Mouse (Mus musculus): ENCODE measurements at regions not wholly inside any gene's neighbourhood (a gene's known extent, or its start where the extent isn't known, plus 50 kb on each side); places are given as distances from the start of the nearest gene placed in this dataset.

DNA sequence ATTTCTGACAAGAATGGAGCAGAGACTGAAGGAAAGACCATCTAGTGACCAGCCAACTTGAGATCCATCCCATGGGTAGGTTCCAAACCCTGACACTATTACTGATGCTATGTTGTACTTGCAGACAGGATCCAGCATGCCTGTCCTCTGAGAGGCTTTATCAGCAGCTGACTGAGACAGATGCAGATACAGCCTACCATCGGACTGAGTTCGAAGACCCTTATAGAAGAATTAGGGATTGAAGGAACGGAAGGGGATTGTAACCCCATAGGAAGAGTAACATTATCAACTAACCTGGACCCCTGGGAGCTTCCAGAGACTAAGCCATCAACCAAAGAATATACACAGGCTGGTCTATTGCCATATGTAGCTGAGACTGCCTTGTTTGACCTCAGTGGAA, 183.1 kb upstream of the Adcy2 start:
- CTCF ChIA-PET, result no interaction called here

DNA sequence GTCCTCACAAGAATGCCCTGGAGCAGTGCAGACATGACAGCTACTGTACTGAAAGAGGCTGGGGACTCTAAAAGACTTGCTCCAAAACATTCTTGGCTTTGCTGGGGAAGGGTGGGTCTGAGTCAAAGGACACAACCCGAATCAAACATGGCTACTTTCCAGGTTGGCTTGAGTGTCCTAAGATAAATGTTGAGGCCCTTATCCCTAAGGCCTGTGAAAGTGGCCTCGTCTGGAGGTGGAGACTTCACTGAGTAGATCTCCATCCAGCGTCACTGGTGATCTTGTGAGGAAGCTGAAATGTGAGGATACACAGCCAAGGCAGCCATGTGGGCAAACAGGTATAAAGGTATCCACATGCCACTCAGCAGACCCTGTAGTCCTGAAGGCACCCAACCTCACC, 191.3 kb upstream of the Adcy2 start:
- CTCF ChIA-PET, result no interaction called here

DNA sequence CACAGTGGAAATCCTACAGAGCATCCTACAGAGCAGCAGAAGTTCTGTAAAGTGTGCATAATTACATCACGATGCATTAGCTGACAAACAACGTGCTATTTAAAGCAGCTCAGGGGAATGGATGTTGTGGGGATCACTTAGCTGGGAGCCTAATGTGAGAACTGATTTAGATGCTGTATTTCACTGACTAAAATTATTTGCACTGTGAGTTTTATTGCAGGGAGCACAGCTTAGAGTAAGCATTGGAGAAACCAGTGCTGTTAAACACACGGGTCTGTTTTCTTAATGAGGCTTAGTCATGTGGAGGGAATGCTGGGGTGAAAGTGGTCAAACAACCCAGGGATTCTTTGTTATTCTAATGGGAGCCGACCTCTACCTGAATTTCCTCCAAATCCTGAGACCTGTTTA, 197.1 kb upstream of the Adcy2 start:
- CTCF ChIA-PET, result no interaction called here

DNA sequence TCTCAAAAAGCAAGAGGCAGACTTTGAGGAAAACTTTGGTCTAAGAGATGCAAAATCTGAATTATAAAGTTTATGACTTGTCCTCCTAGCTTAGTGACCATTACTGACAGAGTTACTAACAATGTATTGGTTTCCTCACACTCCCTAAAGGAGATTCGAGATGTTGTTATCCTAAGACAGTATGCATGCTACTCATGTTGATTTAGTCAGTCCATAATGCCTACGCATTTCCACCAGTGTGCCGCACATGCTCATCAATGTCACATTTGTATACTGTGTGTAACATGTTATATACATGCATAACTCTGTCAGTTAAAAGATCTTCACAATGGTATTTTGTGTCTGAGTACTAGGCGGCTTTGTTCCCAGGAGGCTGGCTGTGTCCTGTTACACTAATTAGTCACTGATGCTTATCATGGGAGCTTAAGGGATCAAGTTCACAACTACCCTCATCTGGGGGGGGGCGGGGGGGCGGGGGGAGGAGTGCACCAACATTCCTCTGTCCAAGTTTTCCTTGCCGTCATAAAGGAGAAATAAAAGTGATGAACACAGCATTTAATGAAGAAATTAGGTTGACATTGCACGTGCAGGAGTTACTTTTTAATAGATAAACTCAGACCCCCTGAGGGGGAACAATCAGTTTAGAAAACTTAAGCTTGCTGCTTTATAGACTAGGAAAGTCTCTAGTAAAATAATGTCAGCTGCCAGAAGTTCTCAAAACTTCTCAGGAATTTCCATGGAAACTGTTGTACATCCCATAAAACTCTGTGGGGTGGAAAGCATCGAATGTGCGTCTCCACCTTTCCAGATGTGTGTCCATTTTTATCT, 208.6 kb upstream of the Adcy2 start:
- CTCF ChIA-PET, result no interaction called here

DNA sequence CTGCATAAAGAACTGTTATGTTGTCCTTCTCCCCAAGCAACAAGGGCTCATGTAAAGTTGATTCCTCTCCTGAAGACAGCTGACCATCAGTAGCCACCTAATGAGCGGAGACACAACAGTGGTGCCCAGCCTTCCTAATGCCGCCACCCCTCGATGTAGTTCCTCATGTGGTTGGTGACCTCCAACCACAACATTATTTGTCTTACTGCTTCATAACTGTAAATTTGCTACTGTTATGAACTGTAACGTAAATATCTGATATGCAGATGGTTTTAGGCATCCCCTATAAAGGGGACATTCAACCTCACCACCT, 209.2 kb upstream of the Adcy2 start:
- CTCF ChIA-PET, result no interaction called here

DNA sequence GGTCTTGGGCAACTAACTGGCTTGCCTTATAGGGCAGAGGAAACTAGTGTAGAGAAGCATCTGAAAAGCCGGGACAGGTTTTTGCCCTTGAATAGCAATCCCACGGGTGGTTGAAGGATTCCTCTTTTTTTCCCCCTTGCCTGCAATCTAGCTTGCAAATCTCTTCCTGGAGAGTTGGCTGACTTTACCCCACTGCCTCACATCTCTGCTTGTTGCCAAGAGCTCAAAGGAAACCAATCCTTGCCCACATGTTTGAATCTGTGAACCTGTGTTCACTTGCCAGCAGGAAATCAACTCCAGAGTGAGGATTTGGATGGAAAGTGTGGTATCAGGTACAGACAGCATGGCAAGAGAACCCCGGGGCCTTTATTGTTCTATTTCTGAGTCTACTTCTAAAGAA, 217.2 kb upstream of the Adcy2 start:
- CTCF ChIA-PET, result no interaction called here

DNA sequence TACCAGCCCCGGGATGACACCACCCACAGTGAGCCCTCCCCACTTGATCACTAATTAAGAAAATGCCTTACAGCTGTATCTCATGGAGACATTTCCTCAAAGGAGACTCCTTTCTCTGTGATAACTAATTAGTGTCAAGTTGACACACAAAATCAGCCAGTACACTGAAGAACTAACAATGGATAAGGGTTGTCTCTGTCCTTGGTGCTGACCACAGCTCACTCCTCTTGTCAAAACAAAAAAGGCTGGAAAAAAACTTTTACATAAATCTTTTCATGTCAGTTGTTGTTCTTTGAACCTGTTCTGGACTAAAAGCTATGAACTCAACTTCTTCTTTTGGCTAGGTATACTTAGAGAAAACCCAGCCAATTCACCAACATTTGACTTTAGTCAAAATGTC, 221.1 kb upstream of the Adcy2 start:
- CTCF ChIA-PET, result no interaction called here

DNA sequence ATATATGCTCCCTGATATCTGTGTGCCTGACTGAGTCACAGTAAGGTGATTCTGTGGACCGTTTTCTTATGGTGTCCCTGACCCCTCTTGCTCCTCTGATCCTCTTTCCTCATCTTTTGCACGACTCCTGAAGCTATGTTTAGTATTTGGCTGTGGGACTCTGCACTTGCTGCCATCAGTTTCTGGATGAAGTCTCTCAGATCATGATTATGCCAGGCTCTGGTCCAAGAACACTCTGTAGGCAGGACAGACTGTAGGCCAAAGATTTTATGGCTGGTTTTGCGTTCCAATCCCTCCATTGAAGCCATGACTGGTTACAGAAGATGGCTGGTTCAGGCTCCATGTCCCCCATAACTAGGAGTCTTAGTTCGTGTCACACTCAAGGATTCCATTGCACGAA, 227.2 kb upstream of the Adcy2 start:
- CTCF ChIA-PET, result no interaction called here

DNA sequence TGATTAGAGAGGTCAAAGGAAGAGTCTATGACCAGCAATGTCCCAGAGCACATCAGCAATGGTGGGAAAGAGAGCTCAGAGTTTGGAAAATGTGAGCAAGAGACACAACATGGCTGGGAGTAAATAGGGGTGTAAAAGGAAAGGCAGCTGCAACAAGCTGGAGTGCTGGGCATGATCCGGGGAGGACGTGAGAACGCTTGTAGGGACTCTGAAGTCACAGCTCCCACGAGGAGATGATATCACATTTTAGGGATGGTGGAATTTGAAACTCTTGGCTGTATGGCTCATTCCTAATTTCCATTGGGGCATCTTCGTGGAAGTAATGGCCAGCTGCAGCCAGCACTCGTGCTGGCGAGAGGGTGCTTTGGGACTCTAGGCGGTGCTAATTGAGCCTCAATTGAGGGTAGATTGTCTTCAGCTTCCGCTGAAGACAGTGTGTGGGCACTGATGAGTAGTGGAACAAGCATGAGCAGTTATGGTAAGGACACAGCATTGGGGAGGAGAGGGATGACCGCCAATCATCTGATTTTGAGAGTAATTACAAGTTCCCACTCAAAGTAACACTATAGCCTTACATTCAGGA, 231.1 kb upstream of the Adcy2 start:
- CTCF ChIA-PET, result no interaction called here

DNA sequence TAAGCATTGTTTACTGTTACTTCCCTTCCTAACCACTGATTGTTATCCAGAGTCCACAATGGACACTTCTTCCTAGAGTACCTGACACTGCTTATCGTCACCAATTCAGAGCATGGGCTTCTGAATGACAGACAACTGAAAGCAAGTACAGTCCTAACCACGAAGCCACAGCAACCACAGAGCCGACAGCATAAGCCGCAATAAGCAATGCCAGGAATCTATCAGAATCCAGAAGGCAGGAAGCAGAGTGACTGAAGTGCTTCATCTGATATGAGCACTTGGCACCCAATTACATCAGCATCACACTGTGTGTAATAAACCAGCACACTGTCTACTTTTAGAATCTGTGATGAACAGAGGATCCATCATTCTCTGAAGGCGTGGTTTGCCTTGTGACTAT, 237.0 kb upstream of the Adcy2 start:
- CTCF ChIA-PET, result no interaction called here

DNA sequence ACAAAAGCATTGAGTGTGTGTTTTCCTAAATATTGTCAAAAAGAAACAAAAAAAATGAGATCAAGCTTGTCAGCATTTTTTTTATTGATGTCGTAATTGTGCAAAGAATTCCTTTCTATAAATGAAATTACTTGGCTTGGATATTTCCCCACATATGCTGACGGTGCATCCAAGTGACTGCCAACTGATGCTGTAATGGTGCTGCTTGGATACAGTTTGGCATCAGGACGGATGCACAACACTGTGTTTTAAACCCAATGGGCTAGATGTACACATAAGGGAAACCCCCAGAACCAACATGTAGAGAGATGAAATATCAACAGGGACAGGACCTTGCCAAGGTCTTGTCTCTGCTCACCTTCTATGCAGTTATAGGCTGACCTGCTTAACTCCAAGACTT, 238.6 kb upstream of the Adcy2 start:
- CTCF ChIA-PET, result no interaction called here

DNA sequence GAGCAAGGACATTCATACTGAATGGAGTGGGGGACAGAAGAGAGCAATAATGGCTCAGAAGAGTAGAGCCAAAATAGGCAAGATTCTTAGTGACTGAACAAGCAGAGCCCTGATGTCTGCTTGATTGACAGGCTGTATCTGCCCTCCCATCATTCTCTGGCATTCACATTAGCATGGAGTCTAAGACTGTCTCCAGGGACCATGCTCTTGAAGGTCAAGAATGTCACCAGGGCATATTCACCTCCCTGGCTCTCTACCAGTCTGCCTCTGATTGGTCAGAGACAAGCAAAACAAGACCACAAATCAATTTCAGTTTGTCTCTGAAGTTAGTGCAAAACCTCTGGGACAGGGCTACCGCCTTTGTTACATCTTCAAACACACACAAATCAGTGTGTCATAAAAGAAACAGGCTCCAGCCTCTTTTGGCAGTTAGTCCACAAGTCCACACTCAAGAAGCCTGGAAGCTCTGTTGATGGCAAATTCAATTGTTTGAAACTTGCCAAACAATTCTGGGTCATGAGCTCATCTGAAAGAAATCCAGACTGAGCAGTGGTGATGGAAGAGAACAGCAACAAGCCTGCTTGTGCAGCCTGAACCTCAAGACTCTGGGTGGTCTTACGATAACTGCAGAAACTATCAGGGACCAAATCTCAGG, 240.0 kb upstream of the Adcy2 start:
- CTCF ChIA-PET, result no interaction called here

DNA sequence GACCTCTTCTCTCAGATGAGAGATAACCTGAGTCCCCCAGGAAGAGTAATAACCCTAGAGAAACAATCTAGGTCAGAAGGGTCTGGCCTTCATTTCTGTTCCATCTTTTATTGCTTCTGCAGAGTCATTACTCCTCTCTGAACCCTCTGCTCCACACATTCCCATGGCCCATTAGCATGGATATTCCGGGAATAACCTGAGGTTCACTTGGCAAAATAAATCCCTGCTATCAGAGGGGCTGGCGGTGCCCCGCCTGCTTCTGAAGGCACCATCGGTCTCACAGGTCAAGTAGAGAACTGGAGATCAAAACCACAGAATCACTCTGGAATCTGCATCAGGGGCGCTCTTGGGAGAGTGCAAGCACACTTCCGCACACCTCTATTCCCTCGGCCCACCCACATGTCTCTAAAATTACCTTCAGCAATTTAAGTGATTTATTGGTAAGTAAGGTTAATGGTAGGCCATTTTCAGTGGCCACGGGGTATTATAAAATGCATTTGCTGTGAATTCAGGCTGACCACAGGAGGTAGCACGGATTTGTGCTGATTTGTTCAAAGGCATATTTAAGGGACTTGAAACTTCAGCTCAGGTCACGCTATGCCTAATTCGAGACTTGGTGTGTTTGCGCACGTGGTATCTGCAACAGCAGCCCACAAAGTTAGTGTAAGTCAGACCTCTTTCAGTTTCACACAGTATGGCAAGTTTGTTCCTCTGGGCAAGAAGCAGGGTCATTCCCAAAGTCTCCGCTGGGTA, 243.4 kb upstream of the Adcy2 start:
- CTCF ChIA-PET, result no interaction called here

DNA sequence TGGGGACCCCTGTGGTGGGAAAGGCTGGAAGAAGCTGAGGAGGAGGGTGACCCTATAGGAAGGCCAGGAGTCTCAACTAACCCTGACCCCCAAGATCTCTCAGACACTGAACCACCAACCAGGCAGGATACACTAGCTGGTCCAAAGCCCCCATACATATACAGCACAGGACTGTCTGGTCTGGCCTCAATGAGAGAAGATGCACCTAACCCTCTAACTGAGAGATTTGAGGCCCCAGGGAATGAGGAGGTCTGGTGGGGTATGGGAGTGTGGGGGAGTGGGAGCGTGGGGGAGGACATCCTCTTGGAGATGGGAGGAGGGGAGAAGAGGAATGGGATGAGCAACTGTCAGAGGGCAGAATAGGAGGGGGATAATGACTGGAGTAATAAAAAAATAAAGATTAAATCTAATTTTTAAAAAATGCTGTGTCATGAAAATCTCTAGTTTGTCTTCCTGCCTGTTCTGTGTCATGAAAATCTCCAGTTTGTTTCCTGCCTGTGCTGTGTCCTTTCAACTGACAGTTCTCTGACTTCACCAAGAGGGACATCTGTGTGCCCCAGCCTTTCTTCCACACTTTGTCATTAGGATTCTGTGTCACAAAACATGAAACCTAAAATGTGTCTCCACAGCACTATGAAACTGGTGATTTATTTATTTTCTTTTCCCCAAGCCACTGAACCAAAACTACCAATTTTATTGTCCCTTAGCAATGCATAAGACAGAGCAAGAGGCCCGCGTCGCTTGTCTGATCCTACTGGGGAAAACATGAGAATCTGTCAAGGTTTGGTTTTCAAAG, 251.2 kb upstream of the Adcy2 start:
- CTCF ChIA-PET, result no interaction called here

DNA sequence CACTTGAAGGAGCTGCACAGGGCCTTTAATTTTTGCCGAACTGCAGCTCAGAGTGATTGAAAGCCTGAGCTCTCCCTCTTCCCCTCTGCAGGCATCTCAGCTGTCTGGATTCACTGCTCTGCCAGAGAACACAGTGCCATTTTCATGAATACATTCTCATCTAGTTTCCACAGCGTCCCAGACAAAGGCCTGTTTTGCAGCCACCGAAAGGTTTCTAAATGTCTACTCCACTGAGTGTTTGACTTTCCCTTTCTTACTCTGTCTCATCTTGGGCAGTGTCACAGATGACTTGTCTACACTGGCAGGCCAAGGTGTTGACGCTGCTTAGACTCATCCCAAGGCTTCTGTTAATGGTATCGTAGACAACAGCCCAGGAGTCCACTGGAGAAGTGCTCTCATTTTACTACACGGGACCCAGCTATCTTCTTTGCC, 251.8 kb upstream of the Adcy2 start:
- CTCF ChIA-PET, result no interaction called here

DNA sequence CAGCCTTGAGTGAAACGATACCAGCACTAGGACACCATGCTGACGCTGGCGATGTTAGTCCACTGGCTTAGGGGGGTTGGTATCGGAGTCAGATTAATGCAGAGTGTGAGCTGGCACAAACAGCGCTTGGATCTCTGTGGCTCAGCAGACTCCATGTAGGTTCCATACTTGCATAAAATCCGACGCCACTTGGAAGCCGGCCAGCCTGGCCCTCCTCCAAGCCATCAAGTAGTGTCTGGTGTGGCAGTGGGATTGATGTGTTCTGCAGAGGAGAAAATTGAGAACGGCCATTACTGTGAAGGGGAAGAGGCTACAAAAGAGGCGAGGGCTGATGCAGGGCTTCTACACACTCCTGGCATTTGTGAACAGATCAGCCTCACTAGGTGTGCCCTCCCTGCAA, 253.0 kb upstream of the Adcy2 start:
- CTCF ChIA-PET, result no interaction called here

DNA sequence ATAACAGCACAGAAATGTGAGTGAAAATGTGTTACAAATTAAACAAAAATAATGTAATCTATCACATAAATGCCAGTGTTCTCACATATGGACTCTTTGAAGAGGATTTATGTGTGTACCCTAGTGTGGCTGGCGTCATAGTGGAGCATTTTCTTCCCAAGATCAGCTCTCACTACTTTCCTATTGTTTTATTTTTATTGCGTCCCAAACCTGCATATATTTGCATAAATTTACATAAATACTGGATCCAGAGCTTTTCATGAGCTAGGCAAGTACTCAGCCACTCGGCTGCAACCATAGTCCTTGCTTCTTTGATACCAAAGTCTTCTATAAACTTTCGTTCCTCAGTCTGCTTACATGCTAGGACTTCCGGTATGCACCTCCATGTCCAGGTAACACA, 261.1 kb upstream of the Adcy2 start:
- CTCF ChIA-PET, result no interaction called here

DNA sequence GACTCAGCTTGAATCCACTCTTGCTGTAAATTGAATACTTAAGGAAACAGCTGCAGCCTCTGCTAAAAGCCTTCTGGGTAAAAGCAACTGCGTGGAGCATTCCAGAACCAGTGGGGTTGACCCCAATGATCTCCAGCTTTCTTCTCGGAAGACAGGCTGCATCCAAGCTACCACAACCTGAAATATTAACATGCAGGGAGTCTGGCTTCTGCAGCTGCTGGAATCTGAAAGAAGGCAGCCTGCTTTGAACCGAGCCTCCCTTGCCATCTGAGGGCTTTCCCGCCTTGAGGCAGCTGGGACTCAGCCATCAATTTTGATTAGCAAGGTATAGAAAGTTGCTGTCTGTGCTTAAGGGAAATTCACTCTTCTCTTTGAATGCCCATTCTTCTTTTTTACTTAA, 261.6 kb upstream of the Adcy2 start:
- CTCF ChIA-PET, result no interaction called here

DNA sequence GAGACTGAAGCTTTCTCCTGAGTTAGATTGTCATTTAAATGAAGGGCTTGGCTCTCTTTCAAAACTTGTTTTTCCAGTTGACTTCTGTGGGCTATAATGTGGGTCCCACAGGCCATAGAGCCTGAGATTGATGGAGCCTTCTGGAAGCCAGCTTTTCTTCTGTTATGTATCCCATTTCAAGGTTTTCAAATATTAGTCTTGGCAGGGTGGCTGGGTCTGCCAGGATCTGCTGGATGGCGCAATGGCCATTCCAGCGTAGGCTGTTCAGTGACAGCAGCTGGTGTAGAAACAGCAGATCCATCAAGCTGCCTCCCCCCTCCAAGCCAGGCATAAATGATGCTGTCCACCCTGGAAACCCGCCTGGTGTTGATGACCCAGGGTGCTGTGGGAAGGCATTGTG, 264.4 kb upstream of the Adcy2 start:
- CTCF ChIA-PET, result no interaction called here

DNA sequence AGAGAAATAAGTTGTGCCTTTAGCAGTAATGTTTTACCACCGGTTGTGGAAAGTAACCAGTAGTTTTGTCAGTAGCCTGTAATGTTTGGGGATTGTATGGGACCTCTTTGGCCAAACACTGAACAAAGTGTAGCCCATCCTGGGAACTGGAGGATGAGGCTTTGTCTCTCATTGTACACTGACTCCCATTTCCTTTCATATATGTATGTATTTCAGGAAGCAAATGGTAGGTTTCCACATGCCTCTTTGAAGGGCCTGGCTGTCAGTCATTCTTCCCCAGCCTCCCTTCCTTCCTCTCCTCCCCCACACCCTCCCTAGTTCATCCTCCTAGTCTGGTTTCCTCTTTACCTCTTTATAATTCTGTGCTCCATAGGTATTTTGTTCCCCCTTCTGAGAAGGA, 266.7 kb upstream of the Adcy2 start:
- CTCF ChIA-PET, result no interaction called here

DNA sequence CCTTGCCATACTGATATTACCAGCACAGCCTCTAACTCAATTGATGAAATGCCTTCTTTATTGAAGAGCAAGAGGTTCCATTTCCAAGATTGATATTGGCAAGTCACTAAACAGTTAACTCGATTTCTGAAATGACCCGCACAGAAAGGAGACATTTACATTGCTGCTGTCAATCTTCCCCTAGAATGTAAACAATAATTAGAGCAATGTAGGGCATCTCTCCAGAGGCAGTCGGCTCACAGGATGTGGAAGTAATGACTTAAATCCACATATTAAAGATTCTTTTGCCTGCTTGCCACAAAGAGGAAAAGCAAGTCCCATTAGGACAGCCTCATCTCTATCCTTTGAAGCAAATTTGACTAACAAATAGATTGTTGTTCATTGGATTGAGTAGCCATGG, 261.0 kb upstream of the Nsun2 start:
- CTCF ChIA-PET, result no interaction called here

DNA sequence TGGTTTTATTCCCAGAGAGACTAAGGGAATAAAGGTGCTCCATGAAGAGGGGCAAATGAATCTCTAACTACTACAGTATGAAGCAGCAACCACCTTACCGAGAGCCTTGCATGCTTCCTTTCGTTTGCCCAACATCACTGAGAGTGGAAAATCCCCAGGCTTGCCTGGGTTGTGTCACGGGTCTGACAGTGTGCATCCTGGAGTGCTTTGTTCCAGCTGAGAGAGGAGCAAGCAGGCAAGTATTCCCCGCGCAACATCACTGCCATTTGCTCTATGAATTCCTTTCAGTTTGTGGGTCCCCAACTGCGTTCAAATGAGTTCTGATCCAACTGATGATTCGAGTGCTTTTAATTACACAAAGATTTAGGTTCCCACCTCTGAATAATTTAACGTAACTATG, 253.9 kb upstream of the Nsun2 start:
- CTCF ChIA-PET, result no interaction called here
